Mouse (Mus musculus) liver, embryonic 15.5 days (tissue): Measurements from ENCODE around the gene Dock4. TPM values are rescaled to one million over a fixed set of nuclear protein-coding genes. Genes with fewer than 3 reads are reported as not detected.

Experiments
- ATAC-seq: fragments of 200-750 bp; cut with Nextera tagmentation; 2 replicates; pipeline ENCODE4 v1.8.0; 2017; ENCODE audit warnings: moderate number of reproducible peaks, mild to moderate bottlenecking, moderate library complexity; ENCODE audit not compliant: insufficient read depth
- H3K27ac ChIP-seq: fragments of 300-500 bp; sonication (generic); replicated peaks from 2 replicates; pipeline ENCODE4 v1.5.1; 2015; ENCODE audit warnings: mild to moderate bottlenecking, inconsistent platforms
- H3K27me3 ChIP-seq: fragments of 300-500 bp; sonication (generic); 2 replicates; pipeline ENCODE4 v1.6.1; 2015; ENCODE audit warnings: mild to moderate bottlenecking, inconsistent platforms
- H3K36me3 ChIP-seq: fragments of 300-500 bp; sonication (generic); replicated peaks from 2 replicates; pipeline ENCODE4 v1.6.1; 2015; ENCODE audit warnings: moderate library complexity, mild to moderate bottlenecking, inconsistent platforms
- H3K4me1 ChIP-seq: fragments of 300-500 bp; sonication (generic); replicated peaks from 2 replicates; pipeline ENCODE4 v1.6.1; 2015; ENCODE audit warnings: inconsistent platforms
- H3K4me2 ChIP-seq: fragments of 300-500 bp; sonication (generic); 2 replicates; pipeline ENCODE4 v1.6.1; 2015; ENCODE audit warnings: moderate library complexity, mild to moderate bottlenecking, inconsistent platforms
- H3K4me3 ChIP-seq: fragments of 300-500 bp; sonication (generic); replicated peaks from 2 replicates; pipeline ENCODE4 v1.5.1; 2015; ENCODE audit warnings: mild to moderate bottlenecking, inconsistent platforms
- H3K9ac ChIP-seq: fragments of 300-500 bp; sonication (generic); 2 replicates; pipeline ENCODE4 v1.6.1; 2015; ENCODE audit warnings: moderate library complexity, mild to moderate bottlenecking, inconsistent platforms
- H3K9me3 ChIP-seq: fragments of 300-500 bp; sonication (generic); replicated peaks from 2 replicates; pipeline ENCODE4 v1.6.1; 2016; ENCODE audit warnings: inconsistent platforms
- WGBS: fragments of 180-500 bp; shearing (Covaris S2); methylation state at CpG from one replicate; pipeline ENCODE4 v1.1.7; 2015; ENCODE audit warnings: mixed read lengths; ENCODE audit not compliant: insufficient replicate concordance; 5-methylcytosine and 5-hydroxymethylcytosine counted together
- polyA plus RNA-seq: library from polyadenylated mRNA; unstranded; fragments of >200 nt; fragmentation: Nextera tagmentation; extraction: Ambion mirVana; gene quantifications from 2 replicates; pipeline ENCODE4 v1.2.1, GENCODE M21; 2015

Dock4 gene
- polyA plus RNA-seq, 1 experiment from 2014 or later = 0.94 TPM

DNA sequence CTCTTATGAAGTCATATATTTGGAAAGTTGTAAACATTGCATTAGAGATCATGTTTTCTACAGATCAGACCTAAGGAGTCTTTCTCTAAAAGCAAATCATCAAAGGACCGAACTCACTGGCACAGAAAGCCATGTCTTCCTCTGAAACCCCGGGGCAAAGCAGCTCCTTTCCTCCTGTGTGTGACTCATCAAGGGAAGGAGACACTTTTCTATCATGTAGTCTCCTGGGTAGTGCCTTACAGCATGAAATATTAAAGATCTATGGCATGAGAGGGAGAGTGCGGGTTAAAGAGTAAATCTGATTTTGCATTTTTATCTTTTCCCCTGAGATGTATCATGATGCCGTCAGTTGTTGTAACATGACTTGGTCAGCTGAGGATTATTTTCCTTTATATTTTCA, 159.8 kb downstream of the Dock4 start:
- no peak overlapping the region for H3K4me3 ChIP-seq

DNA sequence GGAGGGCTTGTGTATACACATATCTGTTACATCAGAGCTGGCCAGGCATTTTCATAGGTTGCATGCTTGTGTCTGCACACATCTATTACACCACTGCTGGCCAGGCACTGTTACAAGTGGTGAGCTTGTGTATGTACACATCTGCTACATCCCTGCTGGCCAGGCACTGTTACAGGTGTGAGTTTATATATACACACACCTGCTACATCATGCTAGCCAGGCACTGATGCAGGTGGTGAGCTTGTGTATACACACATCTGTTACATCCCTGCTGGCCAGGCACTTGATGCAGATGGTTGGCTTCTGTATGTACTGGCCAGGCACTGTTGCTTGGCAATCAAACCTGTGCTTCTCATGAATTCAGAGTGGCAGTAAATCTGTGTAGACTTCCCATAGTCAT, 177.2 kb downstream of the Dock4 start:
- H3K4me3 ChIP-seq = no peak overlapping the region
- no peaks in the 10 kb centered on the region for H3K9me3 ChIP-seq
- no peaks in the 10 kb centered on the region for H3K4me1 ChIP-seq
- no peaks in the 10 kb centered on the region for H3K27me3 ChIP-seq
- ATAC-seq = no peak
- H3K4me2 ChIP-seq = no peak overlapping the region
- H3K27ac ChIP-seq = no peak overlapping the region
- no peaks in the 10 kb centered on the region for H3K36me3 ChIP-seq
- H3K9ac ChIP-seq = no peak overlapping the region

More for the DNA sequence above, 159.8 kb downstream of the Dock4 start:
- no peak overlapping the region for H3K27ac ChIP-seq
- H3K27me3 ChIP-seq = no peaks in the 10 kb centered on the region
- no peaks in the 10 kb centered on the region for H3K36me3 ChIP-seq
- H3K9me3 ChIP-seq = no peaks in the 10 kb centered on the region
- no peak for ATAC-seq
- H3K4me1 ChIP-seq = 0 out of 2 replicates have a peak, but pooled peaks cover 2% of the 10 kb centered on the region
- H3K4me2 ChIP-seq = no peak overlapping the region
- 59% methylated on average over 4 of the region's 4 CpGs for WGBS
- no peak overlapping the region for H3K9ac ChIP-seq

DNA sequence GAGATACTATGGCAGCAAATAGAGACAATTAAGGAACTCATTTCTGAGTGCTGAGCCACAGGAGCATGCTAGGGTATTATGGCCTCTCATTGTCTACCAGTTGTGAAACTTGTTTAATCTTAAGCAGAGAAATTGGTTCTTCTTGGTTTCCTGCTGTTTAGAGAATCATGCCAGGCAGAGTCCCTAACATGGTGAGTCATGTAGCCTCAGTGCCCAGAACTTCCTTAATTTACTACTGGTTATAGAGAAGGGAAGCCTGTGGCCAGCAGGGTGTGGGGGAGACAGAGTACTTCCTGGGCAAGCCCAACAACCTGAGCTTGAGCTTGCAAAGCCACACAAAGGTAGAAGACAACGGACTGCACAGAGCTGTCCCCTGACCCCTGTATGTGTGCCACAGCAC, 180.8 kb downstream of the Dock4 start:
- H3K27ac ChIP-seq = no peak overlapping the region
- H3K4me1 ChIP-seq = no peaks in the 10 kb centered on the region
- no peaks in the 10 kb centered on the region for H3K27me3 ChIP-seq
- no peaks in the 10 kb centered on the region for H3K9me3 ChIP-seq
- 27% methylated on average over 1 of the region's 1 CpGs for WGBS
- no peak overlapping the region for H3K9ac ChIP-seq
- no peak overlapping the region for H3K4me3 ChIP-seq
- no peaks in the 10 kb centered on the region for H3K36me3 ChIP-seq
- ATAC-seq = no peak
- H3K4me2 ChIP-seq = no peak overlapping the region

GRCm38 (mm10) chr12:40633242-40633641, 187.5 kb downstream of the Dock4 start:
- WGBS = 48% methylated on average over 2 of the region's 2 CpGs
- no peak overlapping the region for H3K9ac ChIP-seq
- no peak overlapping the region for H3K27ac ChIP-seq
- H3K4me1 ChIP-seq = no peaks in the 10 kb centered on the region
- no peaks in the 10 kb centered on the region for H3K36me3 ChIP-seq
- H3K27me3 ChIP-seq = no peaks in the 10 kb centered on the region
- ATAC-seq = no peak
- H3K4me2 ChIP-seq = no peak overlapping the region
- no peak overlapping the region for H3K4me3 ChIP-seq
- no peaks in the 10 kb centered on the region for H3K9me3 ChIP-seq

GRCm38 (mm10) chr12:40634169-40634568, 188.4 kb downstream of the Dock4 start:
- H3K36me3 ChIP-seq = no peaks in the 10 kb centered on the region
- no peak overlapping the region for H3K9ac ChIP-seq
- H3K4me3 ChIP-seq = no peak overlapping the region
- H3K4me1 ChIP-seq = no peaks in the 10 kb centered on the region
- H3K4me2 ChIP-seq = no peak overlapping the region
- no peaks in the 10 kb centered on the region for H3K9me3 ChIP-seq
- no peak overlapping the region for H3K27ac ChIP-seq
- H3K27me3 ChIP-seq = no peaks in the 10 kb centered on the region
- no peak for ATAC-seq
- 66% methylated on average over 7 of the region's 7 CpGs for WGBS

DNA sequence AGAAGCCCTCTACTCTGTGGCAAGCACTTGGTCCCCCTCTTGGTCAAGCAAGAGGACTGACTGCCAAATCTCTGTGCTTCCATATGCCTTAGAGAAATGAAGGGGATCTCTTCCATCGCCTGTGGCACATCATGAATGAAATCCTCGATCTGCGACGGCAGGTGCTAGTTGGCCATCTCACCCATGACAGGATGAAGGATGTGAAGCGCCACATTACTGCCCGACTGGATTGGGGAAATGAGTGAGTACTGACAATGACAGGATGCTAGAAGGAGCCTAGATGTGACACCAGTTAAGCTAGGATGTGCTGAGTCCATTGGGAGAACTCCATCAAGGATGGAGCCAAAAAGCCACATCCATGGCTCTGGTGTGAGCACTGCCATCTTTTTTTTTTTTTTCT, 190.2 kb downstream of the Dock4 start:
- no peaks in the 10 kb centered on the region for H3K4me1 ChIP-seq
- no peaks in the 10 kb centered on the region for H3K27me3 ChIP-seq
- H3K9ac ChIP-seq = no peak overlapping the region
- no peaks in the 10 kb centered on the region for H3K9me3 ChIP-seq
- ATAC-seq = no peak
- H3K4me2 ChIP-seq = no peak overlapping the region
- WGBS = 73% methylated on average over 6 of the region's 6 CpGs
- no peaks in the 10 kb centered on the region for H3K36me3 ChIP-seq
- no peak overlapping the region for H3K27ac ChIP-seq
- no peak overlapping the region for H3K4me3 ChIP-seq

DNA sequence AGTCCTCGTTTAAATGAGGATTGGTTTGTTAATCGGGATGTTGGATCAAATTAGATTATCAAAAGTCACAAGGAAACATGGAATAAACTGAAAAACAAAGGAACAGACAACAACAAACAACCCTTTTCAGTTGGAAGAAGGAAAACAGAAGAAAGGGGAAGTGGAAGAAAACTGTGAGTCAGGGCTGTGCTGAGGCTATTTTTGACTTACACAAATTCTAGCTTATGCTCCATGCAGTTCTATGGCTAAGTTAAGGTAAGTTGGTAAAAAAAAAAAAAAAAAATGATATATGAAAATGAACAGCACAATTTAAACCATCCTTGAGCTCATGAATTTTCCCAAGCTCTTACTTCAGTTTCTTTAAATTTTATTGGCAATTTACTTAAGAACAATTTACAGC, 191.7 kb downstream of the Dock4 start:
- ATAC-seq = no peak
- no peak overlapping the region for H3K4me3 ChIP-seq
- no peaks in the 10 kb centered on the region for H3K27me3 ChIP-seq
- no peak overlapping the region for H3K27ac ChIP-seq
- no peaks in the 10 kb centered on the region for H3K9me3 ChIP-seq
- H3K4me2 ChIP-seq = no peak overlapping the region
- no peak overlapping the region for H3K9ac ChIP-seq
- WGBS = 59% methylated on average over 2 of the region's 2 CpGs
- H3K36me3 ChIP-seq = no peaks in the 10 kb centered on the region
- H3K4me1 ChIP-seq = no peaks in the 10 kb centered on the region

DNA sequence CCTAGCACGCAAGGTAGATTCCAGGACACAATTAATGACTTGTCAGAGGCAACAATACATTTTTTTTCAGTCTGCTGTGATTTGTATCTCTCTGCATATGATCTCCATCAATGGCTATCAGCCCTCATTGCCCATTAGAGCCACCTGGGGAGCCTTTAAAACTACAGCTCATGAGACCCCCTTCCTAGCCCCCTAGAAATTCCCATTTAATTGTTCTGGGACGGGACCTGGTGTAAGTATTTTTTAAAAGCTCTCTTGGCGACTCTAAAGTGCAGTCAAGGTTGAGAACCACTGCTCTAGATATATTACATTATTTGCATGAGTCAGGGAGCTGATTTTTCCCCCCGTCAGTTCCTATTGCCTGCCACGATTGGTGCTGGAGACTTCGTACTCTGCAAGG, 200.1 kb downstream of the Dock4 start:
- Histone ChIP-seq H3K36me3 (no peaks in the 10 kb centered on the region), H3K4me1 (no peaks in the 10 kb centered on the region), H3K4me3 (no peak overlapping the region), H3K27ac (no peak overlapping the region), H3K27me3 (no peaks in the 10 kb centered on the region), H3K4me2 (no peak overlapping the region), H3K9ac (no peak overlapping the region), H3K9me3 (no peaks in the 10 kb centered on the region)
- 69% methylated on average over 6 of the region's 6 CpGs for WGBS
- ATAC-seq = no peak

DNA sequence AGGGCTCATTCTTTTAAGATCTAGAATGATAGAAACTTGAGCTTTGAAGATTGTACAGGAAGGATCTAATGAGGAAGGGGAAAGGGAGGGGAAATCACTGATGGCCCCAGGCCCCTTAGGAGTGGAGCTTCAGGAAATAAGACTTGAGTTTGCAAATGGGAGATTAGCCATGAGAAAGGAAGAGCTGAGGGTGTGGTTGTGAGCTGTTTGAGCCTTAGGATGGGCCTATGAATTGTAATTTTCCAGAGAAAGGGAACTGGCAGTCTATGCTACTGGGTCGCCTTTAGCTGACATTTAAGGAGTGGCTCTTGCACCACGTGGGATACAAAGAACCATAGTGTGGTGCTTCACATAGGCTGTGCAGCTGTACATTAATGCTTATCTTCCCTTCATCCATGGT, 208.6 kb downstream of the Dock4 start:
- Histone ChIP-seq H3K4me2 (no peak overlapping the region), H3K4me3 (no peak overlapping the region), H3K9ac (no peak overlapping the region), H3K4me1 (no peaks in the 10 kb centered on the region), H3K9me3 (no peaks in the 10 kb centered on the region), H3K27me3 (no peaks in the 10 kb centered on the region), H3K36me3 (no peaks in the 10 kb centered on the region), H3K27ac (no peak overlapping the region)
- WGBS = 23% methylated on average over 2 of the region's 2 CpGs
- no peak for ATAC-seq

DNA sequence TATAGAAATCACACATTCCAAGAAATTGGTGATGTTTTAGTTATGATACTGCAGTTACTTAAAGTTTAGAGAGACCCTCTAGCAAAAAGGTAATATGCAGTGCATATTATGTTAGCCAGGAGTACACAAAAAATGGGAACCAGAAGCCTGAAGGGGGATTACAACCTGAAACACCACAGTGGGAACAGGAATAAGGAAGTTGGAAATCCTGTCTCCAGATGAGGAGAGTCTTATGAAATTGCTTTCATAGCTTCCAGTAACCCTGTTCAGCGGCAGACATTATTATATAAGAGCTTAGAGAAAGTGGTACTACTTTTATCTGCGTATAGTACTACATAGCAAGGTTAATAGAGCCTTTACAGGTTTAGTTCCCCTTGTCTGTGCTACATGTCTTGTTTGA, 210.1 kb downstream of the Dock4 start:
- Histone ChIP-seq H3K4me3 (no peak overlapping the region), H3K36me3 (no peaks in the 10 kb centered on the region), H3K27ac (no peak overlapping the region), H3K9ac (no peak overlapping the region), H3K27me3 (no peaks in the 10 kb centered on the region), H3K4me2 (no peak overlapping the region), H3K9me3 (no peaks in the 10 kb centered on the region), H3K4me1 (no peaks in the 10 kb centered on the region)
- WGBS = 36% methylated on average over 2 of the region's 2 CpGs
- no peak for ATAC-seq

GRCm38 (mm10) chr12:40656438-40656837, 210.7 kb downstream of the Dock4 start:
- Histone ChIP-seq H3K36me3 (no peaks in the 10 kb centered on the region), H3K27ac (no peak overlapping the region), H3K4me1 (no peaks in the 10 kb centered on the region), H3K9me3 (no peaks in the 10 kb centered on the region), H3K9ac (no peak overlapping the region), H3K27me3 (no peaks in the 10 kb centered on the region), H3K4me2 (no peak overlapping the region), H3K4me3 (no peak overlapping the region)
- 48% methylated on average over 5 of the region's 5 CpGs for WGBS
- ATAC-seq = no peak

- no peak for ATAC-seq
- Histone ChIP-seq H3K4me3 (no peak overlapping the region), H3K9me3 (no peaks in the 10 kb centered on the region), H3K27ac (no peak overlapping the region), H3K9ac (no peak overlapping the region), H3K27me3 (no peaks in the 10 kb centered on the region), H3K4me1 (no peaks in the 10 kb centered on the region), H3K36me3 (no peaks in the 10 kb centered on the region), H3K4me2 (no peak overlapping the region)
- WGBS = 65% methylated on average over 4 of the region's 4 CpGs
Observed at GRCm38 (mm10) chr12:40657229-40657885, 211.6 kb downstream of the Dock4 start.
